Mouse (Mus musculus) heart, adult 8-10 months (tissue): ENCODE measurements at regions not wholly inside any gene's neighbourhood (a gene's known extent, or its start where the extent isn't known, plus 50 kb on each side); places are given as distances from the start of the nearest gene placed in this dataset.

Experiments used
- DNase-seq: peaks from one replicate; pipeline ENCODE4 v3.0.0; 2022; ENCODE audit warnings: low spot score

DNA sequence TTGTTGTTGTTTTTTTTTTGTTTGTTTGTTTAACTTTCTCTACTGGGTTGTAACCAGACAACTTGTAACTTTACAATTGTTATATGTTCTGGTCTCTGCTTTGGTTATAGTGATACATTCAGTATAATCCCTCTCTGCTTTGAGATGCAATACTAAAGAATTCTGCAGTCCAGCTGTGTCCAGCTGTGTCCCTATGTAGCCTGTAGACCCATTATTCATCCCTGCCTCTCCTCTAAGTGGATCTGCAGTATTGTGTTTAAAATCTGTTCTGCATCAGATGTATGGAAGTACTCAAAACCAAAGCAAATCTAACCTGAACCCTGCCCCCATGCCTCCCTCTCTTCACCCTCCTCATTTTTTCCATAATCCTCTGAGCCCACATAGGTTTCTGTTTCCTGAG lies 279.6 kb downstream of the Rps29 start:
- DNase-seq, result no peak

- DNase-seq, result no peak
These were observed 287.7 kb downstream of the Rps29 start for GRCm38 (mm10) chr12:68871259-68871658.

DNA sequence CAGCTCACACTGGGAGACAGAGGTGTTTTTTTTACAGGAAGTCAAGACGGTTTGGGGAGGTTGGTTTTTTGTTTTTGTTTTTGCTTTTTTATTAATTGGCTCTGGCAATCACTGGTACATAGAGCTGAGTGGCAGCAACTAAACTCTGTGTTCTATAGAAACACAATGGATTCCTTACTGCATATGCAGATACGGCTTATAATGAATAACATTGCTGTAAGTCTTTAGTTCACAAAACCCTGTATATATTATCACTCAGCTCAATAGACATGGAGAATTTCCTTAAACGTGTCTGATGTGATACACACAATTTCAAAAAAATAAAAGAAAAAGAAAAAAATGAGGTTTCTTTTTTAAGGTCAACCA lies 296.0 kb downstream of the Rps29 start:
- DNase-seq, result no peak

DNA sequence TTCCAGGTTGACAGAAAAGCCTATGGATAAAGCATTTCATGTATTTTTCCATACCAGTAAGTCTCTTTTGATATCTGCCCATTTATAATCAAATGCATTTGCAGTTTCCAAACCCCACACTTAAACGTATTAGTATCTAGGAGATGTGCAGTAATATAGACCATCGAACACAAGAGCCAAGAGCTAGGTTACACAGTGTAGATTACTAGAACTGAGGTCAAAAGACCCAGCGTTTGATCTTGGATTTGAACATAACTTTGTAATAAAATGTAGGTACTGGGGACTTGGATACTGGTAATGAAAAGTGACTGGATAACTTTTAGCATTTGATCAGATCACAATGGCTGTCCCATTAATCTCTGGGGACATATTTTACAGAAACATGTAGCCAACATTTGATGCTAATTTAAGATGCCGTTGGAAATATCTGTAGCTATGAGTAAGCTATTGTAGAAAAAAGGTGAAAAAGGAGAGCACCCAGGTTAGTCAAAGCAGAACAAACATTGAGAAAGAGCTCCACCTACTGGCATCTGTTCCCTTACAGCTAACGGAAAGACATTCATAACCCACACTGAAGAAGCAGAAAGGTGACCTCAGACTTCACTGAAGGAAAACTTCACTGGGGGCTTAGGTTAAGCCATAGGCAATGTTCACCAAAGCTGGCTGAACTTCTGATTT lies 296.5 kb downstream of the Rps29 start:
- peak; percentile 3 for DNase-seq

GRCm38 (mm10) chr12:68860332-68860731 lies 298.7 kb downstream of the Rps29 start:
- no peak for DNase-seq

DNA sequence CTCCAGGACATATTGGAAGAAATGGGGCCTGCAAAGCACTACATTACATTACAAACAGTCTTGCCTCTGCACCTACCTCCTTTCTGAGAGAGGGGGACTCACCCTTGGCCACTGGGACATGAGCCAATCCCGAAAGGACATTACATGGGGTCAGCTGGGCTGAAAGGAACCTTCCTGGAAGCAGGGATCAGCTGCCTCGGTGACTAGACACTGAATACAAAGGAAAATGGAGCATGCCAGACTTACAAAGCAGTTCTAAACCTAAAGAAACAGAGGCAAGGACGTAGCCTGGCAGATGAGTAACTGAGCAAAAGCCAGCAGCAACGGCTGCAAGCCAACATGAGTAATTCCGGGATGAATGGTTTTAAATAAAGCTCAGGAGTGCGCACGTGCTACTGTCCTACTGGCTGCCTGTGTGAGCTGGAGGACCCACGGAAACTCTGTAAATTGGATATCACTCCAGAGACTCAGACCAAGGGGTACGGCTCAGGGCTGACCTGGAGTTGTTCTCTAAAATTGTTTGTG lies 309.3 kb downstream of the Rps29 start:
- no peak for DNase-seq

GRCm38 (mm10) chr12:68840815-68841214 lies 318.2 kb downstream of the Rps29 start:
- DNase-seq, result no peak

DNA sequence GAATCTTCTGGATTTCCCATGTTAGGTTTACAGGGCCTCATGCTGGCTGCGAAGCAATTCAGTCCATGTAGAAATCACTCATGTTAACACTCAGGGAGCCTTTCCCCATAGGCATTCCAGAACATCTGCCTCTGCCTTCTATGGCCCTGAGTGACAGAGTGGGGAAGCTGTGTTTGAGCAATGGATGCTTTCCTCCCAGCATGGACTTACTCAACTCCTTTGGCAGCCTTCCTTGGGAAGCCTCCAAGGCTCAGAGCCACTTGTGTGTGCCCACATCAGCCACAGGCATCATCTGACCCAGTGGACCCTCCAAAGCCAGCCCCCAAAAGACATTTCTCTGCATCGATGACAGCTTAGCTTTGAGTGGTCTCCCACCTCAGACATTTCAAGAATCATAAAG lies 318.8 kb downstream of the Rps29 start:
- DNase-seq, result no peak

DNA sequence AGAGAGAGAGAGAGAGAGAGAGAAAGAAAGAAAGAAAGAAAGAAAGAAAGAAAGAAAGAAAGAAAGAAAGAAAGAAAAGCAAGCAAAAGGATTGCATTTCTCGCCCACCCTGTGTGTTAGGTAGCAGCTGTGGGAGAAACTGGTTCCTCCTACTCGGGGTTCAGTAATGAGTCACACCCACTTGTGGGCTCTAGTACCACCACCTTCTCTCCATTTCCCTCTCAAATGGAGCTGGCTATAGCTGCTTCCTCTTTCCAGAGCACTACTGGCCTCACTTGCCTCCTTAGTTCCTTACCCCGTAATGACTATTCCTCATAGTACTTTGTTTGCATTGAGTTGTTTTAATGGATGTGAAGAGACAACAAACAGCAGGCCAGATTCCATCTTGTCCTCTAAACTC lies 323.0 kb downstream of the Rps29 start:
- no peak for DNase-seq

DNA sequence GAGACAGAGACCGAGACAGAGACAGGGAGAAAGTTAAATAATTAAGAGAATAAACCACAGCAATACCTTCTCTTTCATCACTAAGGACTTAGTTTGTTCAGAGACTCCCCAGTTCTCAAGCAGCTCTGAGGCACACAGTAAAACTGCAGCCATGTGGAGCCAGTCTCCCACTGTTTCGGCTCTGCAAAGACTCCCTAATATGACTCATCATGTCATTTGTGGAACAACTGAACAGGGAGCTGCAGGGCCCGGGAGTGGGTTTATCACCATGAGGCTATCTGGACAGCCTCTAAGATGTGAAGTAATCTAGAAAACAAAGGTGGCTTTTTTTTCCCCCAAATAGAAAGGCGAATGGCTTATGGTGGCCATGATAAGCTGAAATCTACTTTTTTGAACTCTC lies 325.1 kb downstream of the Rps29 start:
- no peak for DNase-seq

GRCm38 (mm10) chr12:68829404-68829803 lies 329.6 kb downstream of the Rps29 start:
- DNase-seq, result no peak

DNA sequence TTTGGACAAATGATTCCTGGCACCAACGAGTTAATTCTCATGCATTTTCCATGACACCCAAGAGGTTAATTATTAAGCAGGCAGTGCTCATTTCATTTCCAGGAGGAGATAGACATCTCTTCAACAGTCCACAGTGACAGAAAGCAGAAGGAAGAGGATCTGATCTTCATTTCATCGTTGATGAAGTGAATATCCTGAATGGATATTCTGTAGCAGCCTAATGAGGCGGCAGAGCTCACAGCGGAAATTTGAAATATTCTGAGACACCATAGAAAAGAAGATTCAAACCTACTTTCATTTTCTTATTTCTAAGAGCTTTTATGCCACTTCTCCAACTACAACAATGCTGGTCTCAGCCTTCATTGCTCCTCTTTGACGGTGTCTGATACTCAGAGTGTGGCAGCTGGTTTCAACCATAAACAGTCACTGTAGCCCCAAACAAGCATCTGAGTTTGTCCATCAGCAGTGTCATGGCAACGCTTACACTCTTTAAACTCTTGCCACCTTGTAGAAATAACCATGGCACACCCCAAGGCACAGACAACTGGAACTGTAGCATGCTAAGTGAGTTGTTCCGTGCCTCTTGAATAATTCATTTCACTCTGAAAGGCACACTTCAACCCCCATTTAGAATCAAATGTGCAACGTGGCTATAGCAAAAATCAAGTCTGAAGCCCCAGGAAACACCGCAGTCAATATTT lies 331.3 kb downstream of the Rps29 start:
- no peak for DNase-seq

GRCm38 (mm10) chr12:68794396-68794795 lies 364.6 kb downstream of the Rps29 start:
- DNase-seq, result no peak

- no peak for DNase-seq
These were observed 375.4 kb downstream of the Rps29 start for GRCm38 (mm10) chr12:68783636-68784035.

DNA sequence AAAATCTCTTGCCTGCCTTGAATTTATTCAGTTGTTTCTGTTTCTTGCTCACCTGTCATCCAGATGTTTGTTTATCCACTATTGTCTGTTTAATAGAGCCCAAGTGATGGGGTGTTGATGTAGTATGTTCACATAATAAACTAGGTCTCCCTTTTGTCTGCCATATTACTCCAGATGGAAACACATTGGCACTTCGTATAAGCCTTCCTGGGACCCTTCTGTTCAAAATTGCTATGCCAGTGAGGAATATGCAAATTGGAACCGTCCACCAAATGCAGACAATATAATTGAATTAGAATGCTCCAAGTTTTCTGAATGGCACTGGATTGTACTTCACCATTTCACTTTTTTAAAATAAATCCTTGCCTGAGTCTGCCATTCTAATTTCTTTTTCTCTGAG lies 383.5 kb downstream of the Rps29 start:
- DNase-seq, result no peak

DNA sequence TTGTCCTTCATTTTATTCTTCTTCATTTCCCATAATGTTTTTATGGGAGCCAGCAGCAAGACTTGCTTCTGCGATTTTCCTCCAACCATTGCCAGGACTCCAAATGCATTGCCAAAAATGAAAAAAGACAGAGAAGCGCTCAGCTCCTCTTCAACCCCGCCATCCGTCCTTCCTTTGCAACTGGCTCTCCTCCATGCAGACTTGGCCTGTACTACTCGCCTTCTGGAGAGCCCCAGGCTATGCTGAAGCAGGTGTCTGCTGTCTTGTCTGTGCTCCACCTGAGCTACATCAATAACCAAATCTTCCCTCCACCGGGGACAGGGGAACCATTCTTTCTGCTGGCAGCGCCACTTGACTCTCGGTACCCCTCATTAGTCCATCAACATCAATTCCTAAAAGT lies 384.2 kb downstream of the Rps29 start:
- DNase-seq, result no peak

GRCm38 (mm10) chr12:68758263-68759020 lies 400.5 kb downstream of the Rps29 start:
- no peak for DNase-seq

- DNase-seq, result no peak
These were observed 430.1 kb downstream of the Rps29 start for GRCm38 (mm10) chr12:68728882-68729281.

- DNase-seq, result no peak
These were observed 440.0 kb downstream of the Rps29 start for GRCm38 (mm10) chr12:68718946-68719345.

DNA sequence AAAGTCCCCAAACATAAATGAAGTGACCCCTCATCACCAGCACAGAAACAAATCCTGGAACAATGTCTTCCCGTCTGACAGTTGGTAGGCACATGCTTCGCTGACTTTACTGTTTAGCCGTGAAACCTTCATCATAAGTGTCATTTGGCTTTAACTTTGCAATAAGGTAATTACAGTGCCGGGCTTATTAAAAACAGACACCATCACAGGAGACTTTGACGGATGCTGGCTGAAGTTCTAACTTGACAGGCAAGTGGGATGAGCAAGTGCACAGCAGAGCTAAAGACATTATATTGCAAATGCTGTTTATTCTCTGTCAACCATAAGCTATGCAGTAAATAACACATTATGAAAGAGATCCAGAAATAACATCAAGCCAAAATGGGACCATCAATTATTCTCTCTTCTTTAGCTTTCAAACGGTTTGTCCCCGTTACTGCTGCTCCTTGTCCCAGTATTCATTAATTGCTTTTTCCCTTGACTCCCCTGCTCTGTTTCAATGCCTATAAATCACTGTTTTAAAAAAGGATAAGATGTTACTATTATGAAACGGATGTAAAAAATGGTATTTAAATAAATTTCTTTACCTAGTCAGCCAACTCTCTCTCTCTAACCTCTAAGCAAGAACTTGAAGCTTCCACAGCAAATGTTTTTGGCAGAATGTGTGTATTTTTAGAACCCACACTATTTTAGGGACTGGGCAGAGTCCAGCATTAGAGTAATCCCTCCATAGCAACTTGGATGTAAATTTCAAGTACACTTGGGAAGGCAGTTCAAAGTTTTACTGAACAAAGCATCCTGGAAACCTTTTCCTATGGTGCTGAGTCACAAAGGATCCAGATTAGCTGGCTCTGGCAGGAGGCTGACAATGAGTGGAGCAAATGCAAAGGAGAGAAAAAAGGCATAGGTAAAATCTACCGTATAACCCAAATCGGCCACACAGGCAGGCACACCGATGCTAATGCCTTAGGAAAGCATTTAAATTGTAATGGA lies 464.4 kb downstream of the Rps29 start:
- no peak for DNase-seq

- no peak for DNase-seq
These were observed 470.7 kb downstream of the Rps29 start for GRCm38 (mm10) chr12:68688262-68688661.
